Mouse (Mus musculus): ENCODE measurements at regions not wholly inside any gene's neighbourhood (a gene's known extent, or its start where the extent isn't known, plus 50 kb on each side); places are given as distances from the start of the nearest gene placed in this dataset. TPM values are rescaled to one million over a fixed set of nuclear protein-coding genes. Genes with fewer than 3 reads are reported as not detected.

- no peak overlapping the region for H3K9ac ChIP-seq (ENCODE audit: low read depth, low read length, severe bottlenecking)
Measured at GRCm38 (mm10) chr9:89788651-89789050, 50.4 kb upstream of the Ankrd34c start.

More at GRCm38 (mm10) chr9:89788651-89789050, 50.4 kb upstream of the Ankrd34c start:
- DNase-seq (ENCODE audit: low spot score): no peak
- no peak overlapping the region for H3K4me2 ChIP-seq (replicated peaks; ENCODE audit: low read depth, low read length, severe bottlenecking)
- 86% methylated on average over 1 of the region's 1 CpGs for WGBS
- H3K4me1 ChIP-seq (ENCODE audit: control insufficient read depth, insufficient read depth, low read length): no peaks in the 10 kb centered on the region
- H3K36me3 ChIP-seq (ENCODE audit: control insufficient read depth, insufficient read depth, low read length): no peaks in the 10 kb centered on the region
- no peaks in the 10 kb centered on the region for H3K9me3 ChIP-seq (ENCODE audit: control insufficient read depth, low read length)
- no peaks in the 10 kb centered on the region for H3K27me3 ChIP-seq (ENCODE audit: control insufficient read depth, insufficient read depth, low read length)
- no peak overlapping the region for H3K27ac ChIP-seq (replicated peaks; ENCODE audit: low read depth, low read length)
- no peak for ATAC-seq (ENCODE audit: low FRiP score, low read depth)
- no peak overlapping the region for H3K4me3 ChIP-seq (replicated peaks; ENCODE audit: low read length)
- TF ChIP-seq POLR2A (IDR thresholded peaks at IDR 0.05; ENCODE audit: borderline replicate concordance, extremely low read depth, insufficient read depth, insufficient read length): no peak

MicroRNAs in the stretch of these regions (microRNA counts, 519-probe panel; counts per million panel counts)
- not detected for microRNA mmu-miR-184

Small RNA genes lying in the stretch of these regions (microRNA-seq; reads per million reads assigned to microRNA genes)
- gene Mir184: 5.0 reads per million, percentile 14 among the genes with 10 or more reads in this experiment

Measured in limb, embryonic 14.5 days (tissue).